Mouse (Mus musculus) megakaryocyte, embryonic 14.5 days (primary cell): ENCODE data around the gene Kdm5b.

Experiments
- FLI1 ChIP-seq: IDR thresholded peaks from 2 replicates; pipeline ENCODE4 v1.6.1; 2012; ENCODE audit warnings: low read length, inconsistent platforms, mixed read lengths
- GATA1 ChIP-seq: IDR thresholded peaks from 3 replicates; pipeline ENCODE4 v1.6.1; 2012; ENCODE audit warnings: mixed read lengths, low read length, inconsistent platforms, borderline replicate concordance

- TF ChIP-seq FLI1 (no peak), GATA1 (no peak)
Measured at GRCm38 (mm10) chr1:134674312-134674711, 114.3 kb downstream of the Kdm5b start.
